Mouse (Mus musculus) liver, postnatal 0 days (tissue): ENCODE measurements around the gene Tex2.

Experiments
- CTCF ChIP-seq: sonication (generic); IDR thresholded peaks from 2 replicates; pipeline ENCODE4 v1.5.1; 2016; ENCODE audit warnings: antibody characterized with exemption, low read depth
- EP300 ChIP-seq: IDR thresholded peaks from 2 replicates; pipeline ENCODE4 v1.6.1; 2016; ENCODE audit warnings: antibody characterized with exemption, low read depth, mild to moderate bottlenecking

DNA sequence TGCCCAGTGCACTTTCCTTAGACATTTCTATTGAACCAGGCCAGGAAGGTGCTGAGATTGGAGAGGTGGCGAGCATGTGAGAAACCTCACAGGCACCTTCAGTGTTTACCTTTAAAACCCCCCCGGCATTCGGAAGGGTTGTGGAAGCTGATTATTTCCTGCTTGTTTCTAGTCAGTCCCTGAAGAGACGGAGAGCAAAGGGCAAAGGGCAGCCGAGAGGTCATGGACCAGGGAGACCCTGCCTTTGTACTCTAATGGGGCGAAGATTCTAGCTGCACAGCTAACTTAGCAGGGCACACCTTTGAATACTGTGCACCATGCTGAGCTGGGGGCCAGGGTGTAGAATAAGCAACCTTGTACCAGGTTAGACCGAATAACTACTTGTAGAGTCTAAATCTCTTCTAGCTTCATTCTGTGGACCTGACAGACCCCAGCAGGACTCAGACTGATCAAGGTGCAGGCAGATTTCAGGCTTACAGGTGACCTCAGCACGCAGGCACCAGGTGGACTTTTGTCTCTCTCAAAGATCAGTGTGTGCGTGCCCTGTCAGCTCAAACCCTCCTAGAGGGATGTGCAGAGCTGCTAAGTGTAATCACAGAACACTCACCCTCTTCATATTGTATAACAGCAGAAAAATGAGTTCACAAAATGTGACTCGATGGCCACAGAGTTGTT lies 85.9 kb downstream of the Tex2 start:
- no peak for TF ChIP-seq CTCF
- no peak for TF ChIP-seq EP300
